Mouse (Mus musculus) lung, postnatal 0 days (tissue): ENCODE data around the gene Mgat4e. TPM values are rescaled to one million over a fixed set of nuclear protein-coding genes. Genes with fewer than 3 reads are reported as not detected.
A peak's percentile ranks its signal among the peaks of the same experiment; 100 is the strongest.

Experiments used
- ATAC-seq: fragments of 200-750 bp; cut with Nextera tagmentation; 2 replicates; pipeline ENCODE4 v1.8.0; 2017; ENCODE audit warnings: moderate library complexity
- DNase-seq: peaks from one replicate; pipeline ENCODE4 v3.0.0-alpha.2; 2016; ENCODE audit warnings: low spot score
- H3K27ac ChIP-seq: fragments of 300-500 bp; sonication (generic); 2 replicates; pipeline ENCODE4 v1.5.1; 2014; ENCODE audit warnings: antibody characterized with exemption, mild to moderate bottlenecking, low read length, mixed read lengths
- H3K27me3 ChIP-seq: fragments of 300-500 bp; sonication (generic); replicated peaks from 2 replicates; pipeline ENCODE4 v1.6.1; 2014; ENCODE audit warnings: low read length, mixed read lengths; ENCODE audit not compliant: insufficient read depth
- H3K36me3 ChIP-seq: fragments of 300-500 bp; sonication (generic); 2 replicates; pipeline ENCODE4 v1.6.1; 2014; ENCODE audit warnings: low read length, mixed read lengths; ENCODE audit not compliant: insufficient read depth
- H3K4me1 ChIP-seq: fragments of 300-500 bp; sonication (generic); 2 replicates; pipeline ENCODE4 v1.6.1; 2014; ENCODE audit warnings: antibody characterized with exemption, low read depth, low read length, mixed read lengths; ENCODE audit not compliant: insufficient read depth
- H3K4me2 ChIP-seq: fragments of 300-500 bp; sonication (generic); replicated peaks from 2 replicates; pipeline ENCODE4 v1.6.1; 2014; ENCODE audit warnings: low read depth, mild to moderate bottlenecking, low read length, moderate library complexity, mixed read lengths
- H3K4me3 ChIP-seq: fragments of 300-500 bp; sonication (generic); 2 replicates; pipeline ENCODE4 v1.5.1; 2014; ENCODE audit warnings: low read depth, low read length
- H3K9ac ChIP-seq: fragments of 300-500 bp; sonication (generic); replicated peaks from 2 replicates; pipeline ENCODE4 v1.6.1; 2014; ENCODE audit warnings: low read depth, mild to moderate bottlenecking
- H3K9me3 ChIP-seq: fragments of 300-500 bp; sonication (generic); 2 replicates; pipeline ENCODE4 v1.6.1; 2016; ENCODE audit warnings: low read length, mixed read lengths
- CTCF ChIP-seq: IDR thresholded peaks from 2 replicates; pipeline ENCODE4 v1.5.1; 2016; ENCODE audit warnings: antibody characterized with exemption, mild to moderate bottlenecking
- EP300 ChIP-seq: IDR thresholded peaks from 2 replicates; pipeline ENCODE4 v1.6.1; 2016; ENCODE audit warnings: antibody characterized with exemption, mild to moderate bottlenecking, control low read depth
- WGBS: fragments of 180-500 bp; shearing (Covaris S2); extraction: QIAGEN DNeasy Blood & Tissue Kit; methylation state at CpG from one replicate; pipeline ENCODE4 v1.1.7; 2014; 5-methylcytosine and 5-hydroxymethylcytosine counted together
- polyA plus RNA-seq: library from polyadenylated mRNA; unstranded; fragments of >200 nt; fragmentation: Nextera tagmentation; extraction: Ambion mirVana; gene quantifications from 2 replicates; pipeline ENCODE4 v1.2.1, GENCODE M21; 2015

The Mgat4e gene
- polyA plus RNA-seq, 1 experiment from 2014 or later, result not detected

GRCm38 (mm10) chr1:134559226-134559625, 9.7 kb upstream of the Mgat4e start:
- Histone ChIP-seq H3K9ac (no peak overlapping the region), H3K4me1 (peaks cover 17% of the 10 kb centered on the region; the same call in 1 of the 2 replicates), H3K27ac (peak overlapping the region; percentile 95), H3K27me3 (no peaks in the 10 kb centered on the region), H3K4me3 (no peak overlapping the region), H3K4me2 (no peak overlapping the region), H3K36me3 (no peaks in the 10 kb centered on the region), H3K9me3 (no peaks in the 10 kb centered on the region)
- DNase-seq (no peak), ATAC-seq (no peak)
- WGBS, result 72% methylated on average over 3 of the region's 3 CpGs
- TF ChIP-seq CTCF, result no peak

- no peak overlapping the region for H3K9ac ChIP-seq
- WGBS, result 71% methylated on average over 5 of the region's 5 CpGs
- ATAC-seq, result no peak
Measured at GRCm38 (mm10) chr1:134558511-134558910, 9.0 kb upstream of the Mgat4e start.

GRCm38 (mm10) chr1:134556671-134557218, 7.3 kb upstream of the Mgat4e start:
- Histone ChIP-seq H3K4me3 (peak overlapping the region; percentile 53), H3K36me3 (no peaks in the 10 kb centered on the region), H3K27ac (peak overlapping the region; percentile 82), H3K9ac (peak overlapping the region; percentile 54), H3K27me3 (no peaks in the 10 kb centered on the region), H3K9me3 (no peaks in the 10 kb centered on the region), H3K4me1 (peaks cover 11% of the 10 kb centered on the region; the same call in 1 of the 2 replicates), H3K4me2 (peak overlapping the region; percentile 96)
- DNase-seq, result peak; percentile 98
- no peak; the same call in 1 of the 2 replicates for TF ChIP-seq EP300
- TF ChIP-seq CTCF, result no peak
- WGBS, result under 1% methylated on average over 33 of the region's 35 CpGs
- ATAC-seq, result peak; percentile 94

More at GRCm38 (mm10) chr1:134558511-134558910, 9.0 kb upstream of the Mgat4e start:
- TF ChIP-seq EP300, result no peak
- no peak for TF ChIP-seq CTCF
- Histone ChIP-seq H3K4me3 (no peak overlapping the region), H3K9me3 (no peaks in the 10 kb centered on the region), H3K4me2 (no peak overlapping the region), H3K27me3 (no peaks in the 10 kb centered on the region), H3K4me1 (peaks cover 17% of the 10 kb centered on the region; the same call in 1 of the 2 replicates), H3K36me3 (no peaks in the 10 kb centered on the region), H3K27ac (no peak overlapping the region)
- no peak for DNase-seq

GRCm38 (mm10) chr1:134555871-134556670, 6.6 kb upstream of the Mgat4e start:
- Histone ChIP-seq H3K36me3 (no peaks in the 10 kb centered on the region), H3K4me3 (peak overlapping the region; percentile 53), H3K27ac (peak overlapping the region; percentile 82), H3K4me1 (peaks cover 11% of the 10 kb centered on the region; the same call in 1 of the 2 replicates), H3K27me3 (no peaks in the 10 kb centered on the region), H3K9me3 (no peaks in the 10 kb centered on the region), H3K9ac (peak overlapping the region; percentile 54), H3K4me2 (peak overlapping the region; percentile 96)
- DNase-seq (peak; percentile 62), ATAC-seq (peak; percentile 5)
- TF ChIP-seq EP300 (no peak), CTCF (peak; percentile 3)
- WGBS, result under 1% methylated on average over 43 of the region's 46 CpGs

- H3K36me3 ChIP-seq, result no peaks in the 10 kb centered on the region
- peak overlapping the region; percentile 70 for H3K27ac ChIP-seq
- H3K4me3 ChIP-seq, result no peak overlapping the region; the same call in 1 of the 2 replicates
- no peaks in the 10 kb centered on the region for H3K27me3 ChIP-seq
- H3K4me1 ChIP-seq, result peaks cover 11% of the 10 kb centered on the region; the same call in 1 of the 2 replicates
- 27% methylated on average over 13 of the region's 13 CpGs for WGBS
- H3K4me2 ChIP-seq, result peak overlapping the region; percentile 96
- ATAC-seq, result peak; percentile 62
- no peak overlapping the region for H3K9ac ChIP-seq
- H3K9me3 ChIP-seq, result no peaks in the 10 kb centered on the region
- TF ChIP-seq CTCF (no peak), EP300 (no peak)
- DNase-seq, result peak; percentile 88
Measured at GRCm38 (mm10) chr1:134555240-134555870, 5.9 kb upstream of the Mgat4e start.

- no peaks in the 10 kb centered on the region for H3K9me3 ChIP-seq
- 43% methylated on average over 3 of the region's 3 CpGs for WGBS
- ATAC-seq, result no peak
- DNase-seq, result no peak
- H3K36me3 ChIP-seq, result no peaks in the 10 kb centered on the region
- H3K4me2 ChIP-seq, result no peak overlapping the region
- H3K27me3 ChIP-seq, result no peaks in the 10 kb centered on the region
- H3K4me3 ChIP-seq, result no peak overlapping the region
- TF ChIP-seq EP300 (no peak), CTCF (no peak)
- peaks cover 6% of the 10 kb centered on the region; the same call in 1 of the 2 replicates for H3K4me1 ChIP-seq
- no peak overlapping the region for H3K9ac ChIP-seq
- no peak overlapping the region for H3K27ac ChIP-seq
Measured at GRCm38 (mm10) chr1:134552396-134552795, 2.9 kb upstream of the Mgat4e start.
